Mouse (Mus musculus): Measurements from ENCODE around the gene Fshb.

DNA sequence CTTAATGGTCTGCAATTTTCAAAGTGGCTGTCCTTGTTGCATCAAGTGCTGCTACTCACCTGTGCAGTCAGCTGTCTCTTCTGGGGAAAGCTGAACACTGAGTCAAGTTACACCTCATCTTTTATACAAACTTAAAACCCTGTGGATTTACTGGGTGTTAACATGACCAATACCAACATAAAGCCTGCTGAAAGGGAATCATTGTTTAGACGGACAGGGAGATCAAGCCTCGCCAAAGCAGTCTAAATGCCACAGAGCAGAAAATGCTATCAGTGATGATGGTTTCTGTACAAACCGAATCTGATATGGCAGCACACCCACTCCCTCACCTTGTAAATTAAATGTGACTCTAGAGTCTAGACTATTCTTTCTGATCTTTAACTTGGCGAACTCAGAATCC is at the start of gene Fshb:
- TF ChIP-seq CTCF (IDR thresholded peaks at IDR 0.05; ENCODE audit: control insufficient read depth, insufficient read depth, insufficient read length) (no peak), CEBPB (IDR thresholded peaks at IDR 0.05; ENCODE audit: low read depth) (no peak), MYOG (IDR thresholded peaks at IDR 0.05; ENCODE audit: control insufficient read depth, extremely low read depth, insufficient read length) (no peak), MAX (IDR thresholded peaks at IDR 0.05) (no peak), MYOD1 (IDR thresholded peaks at IDR 0.05; ENCODE audit: control insufficient read depth, insufficient read length, low read depth) (no peak)
